ENCODE assay signal across 8 mouse cellular contexts in the genomic region with DNA sequence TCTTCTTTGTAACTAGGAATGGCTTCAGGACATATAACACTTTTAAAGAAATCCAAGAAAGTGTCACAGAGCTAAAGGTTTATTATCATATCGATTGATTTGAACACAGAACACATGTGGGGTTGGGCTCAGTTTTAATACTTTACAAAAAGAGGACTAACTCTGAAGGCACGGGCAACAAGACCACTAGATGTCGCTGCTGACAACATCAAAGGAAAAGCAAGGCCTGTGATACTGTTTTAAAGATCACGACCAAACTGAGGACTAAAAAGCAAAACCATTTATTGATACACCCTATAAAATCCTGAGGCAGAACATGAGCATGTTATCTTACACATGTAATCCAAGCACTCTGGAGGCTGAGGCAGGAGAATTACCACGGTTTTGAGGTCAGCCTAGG. TPM values are rescaled to one million over a fixed set of nuclear protein-coding genes. Genes with fewer than 3 reads are reported as not detected.
DNase-seq lines count a peak whose midpoint lies in the region; ATAC-seq and TF ChIP-seq lines count a peak whose summit lies in the region.
"Had no signal": no experiment of that assay in that cellular context is flagged by ENCODE, and none has a peak within 500 bp of the region (broad histone marks: within the 10 kb centered on the region; RNA-seq: fewer than 3 reads in every experiment).

No protein-coding gene starts in this region.

- ATAC-seq in hindbrain, embryonic 11.5 days (ENCODE audit: low FRiP score) = peak; percentile 55; the same call in 1 of the 2 replicates

- peak; percentile 77; the same call in 1 of the 2 replicates for TF ChIP-seq CTCF in brain, embryonic 14.5 days (IDR thresholded peaks at IDR 0.05; ENCODE audit: borderline replicate concordance, extremely low read depth, insufficient read depth, insufficient read length)

- no peak overlapping the region for H3K9ac ChIP-seq in hindbrain, embryonic 11.5 days (ENCODE audit: low read depth, low read length)

- H3K27me3 ChIP-seq in hindbrain, embryonic 11.5 days (ENCODE audit: control insufficient read depth, insufficient read depth, low read length) = no peaks in the 10 kb centered on the region
- H3K27me3 ChIP-seq: megakaryocyte, embryonic 14.5 days had no signal

- WGBS in hindbrain, embryonic 11.5 days = 30% methylated on average over 5 of the region's 5 CpGs

- DNase-seq in Muller cell, postnatal 12 days (ENCODE audit: inconsistent ontology term) = peak; percentile 44
- DNase-seq in brain, embryonic 14.5 days (ENCODE audit: low read depth) = peak; percentile 87
- DNase-seq in fibroblast of lung, adult 2 months (ENCODE audit: low read depth) = peak; percentile 43
- peak; percentile 78 for DNase-seq in hindbrain, embryonic 11.5 days (ENCODE audit: low spot score)
- DNase-seq in layer of hippocampus, postnatal 10 days (ENCODE audit: low spot score in 2 of 2) = peak; percentile 81 to 85
- peak; percentile 90 for DNase-seq in lung, postnatal 36 days
- peak; percentile 85 for DNase-seq in right cerebral cortex, postnatal 14 days

- H3K27ac ChIP-seq in hindbrain, embryonic 11.5 days (ENCODE audit: low read depth, low read length) = no peak overlapping the region

- H3K4me1 ChIP-seq in hindbrain, embryonic 11.5 days (replicated peaks; ENCODE audit: control insufficient read depth, insufficient read depth, low read length) = no peaks in the 10 kb centered on the region

- H3K36me3 ChIP-seq in hindbrain, embryonic 11.5 days (ENCODE audit: control insufficient read depth, insufficient read depth, low read length) = peaks cover 7% of the 10 kb centered on the region; the same call in 1 of the 2 replicates

- H3K4me3 ChIP-seq in hindbrain, embryonic 11.5 days (ENCODE audit: low read depth, low read length) = no peak overlapping the region
- H3K4me3 ChIP-seq: megakaryocyte, embryonic 14.5 days had no signal

- no peak for TF ChIP-seq POLR2A in brain, embryonic 14.5 days (IDR thresholded peaks at IDR 0.05; ENCODE audit: borderline replicate concordance, extremely low read depth, insufficient read depth, insufficient read length, poor library complexity, severe bottlenecking)

- no peak overlapping the region for H3K4me2 ChIP-seq in hindbrain, embryonic 11.5 days (replicated peaks; ENCODE audit: low read depth, low read length)

- no peaks in the 10 kb centered on the region for H3K9me3 ChIP-seq in hindbrain, embryonic 11.5 days (ENCODE audit: control insufficient read depth, low read length)
- H3K9me3 ChIP-seq: megakaryocyte, embryonic 14.5 days had no signal

RNA-seq across cellular contexts. Expression of gene Rps23, which starts 7.1 kb away (rescaled TPM):
- polyA plus RNA-seq in brain, embryonic 14.5 days (2012; rRNA removed) = 804 and 914 TPM in 2 replicates
- 214 and 232 TPM in 2 replicates for polyA plus RNA-seq in hindbrain, embryonic 11.5 days (2014; fragmentation: Nextera tagmentation; extraction: Ambion mirVana)
- total RNA-seq in layer of hippocampus, postnatal 10 days (2021) = 100 to 1,000 TPM; 241 to 323 TPM

RNA-seq across cellular contexts. Expression of gene Atp6ap1l, which starts 24.7 kb away (rescaled TPM):
- polyA plus RNA-seq in brain, embryonic 14.5 days (2012; rRNA removed) = 0.98 and 2.2 TPM in 2 replicates
- 0.20 and 1.5 TPM in 2 replicates for polyA plus RNA-seq in hindbrain, embryonic 11.5 days (2014; fragmentation: Nextera tagmentation; extraction: Ambion mirVana)
- 1 to 10 TPM; 2.2 to 2.6 TPM for total RNA-seq in layer of hippocampus, postnatal 10 days (2021)
